Mouse (Mus musculus): Measurements from ENCODE around the gene Fam168a.
A peak's percentile ranks its signal among the peaks of the same experiment; 100 is the strongest.
"Not testable (repeated sequence)": the region's sequence is repeated elsewhere in the genome, so short reads cannot be mapped to it uniquely, and the experiment has no call there.

Fam168a gene

DNA sequence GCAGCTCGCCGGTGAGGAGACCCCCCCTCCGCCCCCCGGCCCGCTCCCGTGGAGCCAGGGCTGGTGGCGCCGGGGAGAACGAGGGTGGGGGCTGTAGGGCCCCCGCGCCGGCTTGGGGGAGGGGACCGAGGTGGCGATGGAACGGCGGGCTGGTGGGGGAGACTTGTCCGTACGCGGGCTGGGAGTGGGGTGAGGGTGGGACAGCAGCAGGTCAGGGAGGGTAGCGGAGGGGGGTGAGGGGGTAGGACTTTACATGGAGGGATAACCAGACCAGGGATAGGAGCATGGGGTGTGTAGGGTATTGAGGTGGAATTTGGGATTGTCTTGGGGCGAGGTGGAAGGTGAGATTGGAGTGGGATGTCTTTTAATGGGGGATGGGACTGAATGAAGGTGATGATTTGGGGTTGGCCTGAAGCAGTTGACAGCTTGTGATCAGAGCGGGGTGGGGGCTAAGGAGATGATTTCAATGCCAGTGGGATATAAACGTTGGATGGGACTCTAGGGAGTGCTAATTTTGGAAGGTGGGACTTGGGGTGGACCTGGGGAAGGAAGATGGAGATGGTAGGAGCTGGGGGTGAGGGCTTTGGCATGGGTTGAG lies 547 bp downstream of the Fam168a start:
- DNase-seq (ENCODE audit: low spot score in 2 of 2), result no peak

GRCm38 (mm10) chr7:100718741-100719140 lies 12.3 kb downstream of the Fam168a start:
- DNase-seq (ENCODE audit: low spot score in 2 of 2), result no peak

- no peak for DNase-seq (ENCODE audit: low spot score in 2 of 2)
These were observed 15.8 kb downstream of the Fam168a start for GRCm38 (mm10) chr7:100722268-100722667.

DNA sequence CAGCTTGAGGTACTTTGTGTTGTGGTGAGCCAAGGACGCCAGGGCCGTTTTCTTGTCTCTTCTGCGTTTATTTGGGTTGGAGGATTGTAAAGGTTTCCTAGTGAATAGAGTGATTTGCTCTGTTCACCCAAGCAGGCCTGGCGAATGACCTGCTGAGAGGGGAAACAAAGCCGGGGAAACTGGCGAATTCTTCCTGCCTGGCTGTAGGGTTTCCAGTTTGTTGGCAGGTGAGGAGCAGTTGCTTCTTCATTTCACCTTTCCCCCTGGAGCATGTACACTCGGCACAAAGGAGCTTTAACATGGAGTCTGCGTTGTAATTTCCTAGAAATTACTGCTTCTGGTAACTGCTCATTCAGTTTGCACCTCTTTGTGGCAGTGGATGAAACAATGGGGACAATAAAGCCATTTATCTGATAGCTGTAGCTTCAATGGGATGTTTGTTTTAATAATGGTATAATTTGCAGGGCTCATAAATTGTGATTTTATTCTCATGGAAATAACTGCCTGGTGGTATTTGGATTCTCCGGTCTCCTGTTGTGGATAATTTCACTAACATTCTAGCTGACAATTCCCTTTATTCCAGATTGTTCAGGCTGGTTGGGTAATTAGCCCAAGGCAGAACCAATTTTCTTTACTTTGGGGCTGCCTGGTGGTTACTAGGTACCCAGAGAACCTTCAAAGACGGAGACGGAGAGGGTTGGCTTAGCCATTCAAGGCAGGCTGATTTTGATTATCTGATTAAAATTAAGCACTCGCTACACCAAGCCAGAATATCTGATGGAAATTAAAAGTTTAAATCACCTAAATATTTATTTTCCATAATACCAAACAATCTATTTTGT lies 17.2 kb downstream of the Fam168a start:
- DNase-seq (ENCODE audit: low spot score in 2 of 2), result no peak

GRCm38 (mm10) chr7:100727538-100728085 lies 21.2 kb downstream of the Fam168a start:
- no peak for DNase-seq (ENCODE audit: low spot score in 2 of 2)

GRCm38 (mm10) chr7:100729778-100730177 lies 23.3 kb downstream of the Fam168a start:
- no peak for DNase-seq (ENCODE audit: low spot score in 2 of 2)

DNA sequence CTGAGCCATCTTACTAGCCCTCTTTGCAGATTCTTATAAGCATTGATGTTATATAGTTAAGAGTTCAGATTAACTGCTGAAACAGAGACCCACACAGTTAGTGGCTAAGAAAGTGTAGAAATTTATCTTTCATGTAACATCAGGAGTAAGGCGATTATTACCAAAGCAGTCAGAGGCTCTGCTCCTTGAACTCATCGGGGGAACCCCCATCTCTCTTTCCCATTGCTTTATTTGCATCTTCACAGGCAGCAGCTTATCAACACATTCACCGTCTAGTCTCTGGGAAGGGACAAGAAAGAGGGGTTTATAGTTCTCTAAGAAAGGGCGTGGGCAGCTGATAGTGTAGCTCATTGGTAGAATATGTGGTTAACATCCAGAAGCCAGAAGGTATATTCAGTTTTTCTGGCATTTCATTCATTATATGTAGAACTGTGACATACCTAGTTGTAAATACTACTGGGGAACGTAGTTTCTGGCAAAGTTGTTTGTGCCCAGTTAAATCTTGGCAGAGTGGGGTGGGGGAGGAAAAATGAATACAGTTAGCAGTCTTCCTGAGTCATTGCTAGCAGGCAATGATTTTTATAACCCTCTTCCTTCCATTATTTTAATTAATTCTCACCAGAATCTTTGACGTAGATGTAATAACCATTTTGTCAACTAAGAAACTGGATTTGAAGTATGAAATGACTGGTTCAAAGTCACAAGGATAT lies 26.1 kb downstream of the Fam168a start:
- DNase-seq (ENCODE audit: low spot score in 2 of 2), result no peak

DNA sequence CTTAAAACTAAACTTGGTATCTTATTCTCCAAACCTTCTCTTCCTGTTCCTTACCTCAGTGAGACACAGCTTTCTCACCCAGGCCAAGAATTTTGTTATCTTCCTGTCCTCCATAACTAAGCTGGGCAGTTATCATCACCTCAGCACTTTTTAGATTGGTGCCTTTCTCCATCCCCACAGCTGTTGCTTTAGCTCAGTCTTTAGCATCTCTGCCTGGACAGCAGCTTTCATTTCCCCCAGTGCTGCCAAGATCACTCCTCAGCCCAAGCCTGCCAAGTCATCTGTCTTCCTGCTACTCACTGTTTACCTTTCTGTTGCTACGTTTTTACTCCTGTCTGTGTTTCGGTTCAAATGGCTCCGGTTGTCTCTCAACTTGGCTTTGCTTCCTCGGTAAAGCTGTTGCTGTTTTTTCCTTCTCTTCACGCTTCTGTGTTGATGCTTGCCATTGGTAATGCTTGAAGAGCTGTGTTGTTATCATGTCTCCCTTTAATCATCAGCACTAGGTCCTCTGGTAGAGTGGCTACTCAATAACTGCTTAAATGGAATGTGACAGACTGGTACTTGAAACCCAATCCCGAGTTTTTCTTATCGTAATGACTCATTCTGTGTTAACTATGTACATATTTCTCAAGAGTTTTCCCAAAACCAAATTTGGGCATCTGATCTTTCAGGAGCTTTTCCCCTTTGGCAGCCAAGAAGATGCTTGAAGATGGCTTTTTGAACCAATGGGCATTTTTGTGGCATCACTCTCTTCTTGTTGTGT lies 26.8 kb downstream of the Fam168a start:
- peak in 1 of 2 experiments; percentile 7 for DNase-seq (ENCODE audit: low spot score in 2 of 2)

DNA sequence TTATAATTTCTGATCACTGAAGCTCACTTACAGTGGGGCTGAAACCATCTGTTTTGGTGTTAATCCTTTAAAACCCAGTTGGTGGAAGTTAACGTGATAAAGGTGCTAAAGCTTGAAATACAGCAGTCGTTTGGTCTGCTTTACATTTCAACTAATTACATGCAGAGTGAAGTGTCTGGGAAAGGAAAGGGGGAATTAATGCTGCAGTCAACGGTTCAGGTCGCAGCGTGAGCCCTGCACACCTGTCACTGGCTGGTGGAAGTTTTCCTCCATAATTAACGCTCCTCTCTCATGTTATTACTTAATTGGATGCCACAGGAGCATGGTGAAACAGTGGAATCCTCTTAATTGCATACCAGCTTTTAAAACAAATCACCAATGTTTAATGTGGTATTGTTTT lies 27.8 kb downstream of the Fam168a start:
- no peak for DNase-seq (ENCODE audit: low spot score in 2 of 2)

DNA sequence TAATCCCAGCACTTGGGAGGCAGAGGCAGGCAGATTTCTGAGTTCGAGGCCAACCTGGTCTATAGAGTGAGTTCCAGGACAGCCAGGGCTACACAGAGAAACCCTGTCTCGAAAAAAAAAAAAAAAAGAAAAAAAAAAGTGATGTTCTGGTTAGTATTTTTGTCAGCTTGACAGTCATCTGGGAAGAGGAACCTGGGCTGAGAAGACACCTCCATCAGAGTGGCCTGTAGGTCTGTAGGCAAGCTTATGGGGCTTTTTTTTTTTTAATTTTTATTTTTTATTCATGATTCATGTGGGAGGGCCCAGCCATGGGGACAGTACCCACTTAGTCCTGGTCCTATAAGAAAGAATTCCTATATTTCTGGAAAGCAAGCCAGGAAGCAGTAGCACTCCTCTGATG lies 28.5 kb downstream of the Fam168a start:
- DNase-seq (ENCODE audit: low spot score in 2 of 2), result not testable (repeated sequence)

DNA sequence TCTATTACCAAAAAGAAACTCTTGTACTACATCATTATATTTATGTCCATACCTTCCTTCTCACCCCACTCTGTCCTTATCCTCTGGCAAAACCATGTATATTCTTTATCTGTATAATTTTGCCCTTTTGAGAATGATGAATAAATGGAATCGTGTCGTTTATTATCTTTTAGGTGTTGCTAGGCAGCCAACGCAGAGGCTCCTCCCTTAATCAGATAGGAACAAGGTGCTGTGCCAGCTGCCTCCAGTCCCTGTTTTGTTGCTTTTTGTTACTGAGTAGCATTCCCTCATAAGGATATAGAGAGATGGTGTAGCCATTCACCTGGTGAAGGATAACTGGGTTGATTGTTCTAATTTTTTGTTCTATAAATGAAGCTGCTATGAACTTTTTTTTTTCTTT lies 29.7 kb downstream of the Fam168a start:
- no peak for DNase-seq (ENCODE audit: low spot score in 2 of 2)

DNA sequence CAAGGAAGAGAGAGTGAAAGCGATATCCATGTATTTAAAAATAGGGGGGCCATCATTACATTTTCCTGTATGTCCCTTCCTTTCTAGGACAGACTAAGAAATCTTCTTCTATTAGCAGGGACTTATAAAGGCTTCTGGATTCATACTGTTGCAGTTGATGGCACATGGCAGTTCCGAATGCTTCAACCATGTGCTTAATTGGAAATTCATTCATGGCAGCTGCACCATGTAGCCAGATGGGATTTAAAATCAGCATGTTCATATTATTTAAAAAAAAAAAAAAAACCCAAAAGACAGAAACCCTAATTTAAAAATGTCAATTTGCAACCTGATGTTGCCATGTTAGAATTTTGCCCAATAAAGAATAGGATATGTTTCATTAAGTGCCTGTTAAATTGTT lies 37.9 kb downstream of the Fam168a start:
- DNase-seq (ENCODE audit: low spot score in 2 of 2), result no peak

GRCm38 (mm10) chr7:100750101-100750500 lies 43.7 kb downstream of the Fam168a start:
- no peak for DNase-seq (ENCODE audit: low spot score in 2 of 2)

DNA sequence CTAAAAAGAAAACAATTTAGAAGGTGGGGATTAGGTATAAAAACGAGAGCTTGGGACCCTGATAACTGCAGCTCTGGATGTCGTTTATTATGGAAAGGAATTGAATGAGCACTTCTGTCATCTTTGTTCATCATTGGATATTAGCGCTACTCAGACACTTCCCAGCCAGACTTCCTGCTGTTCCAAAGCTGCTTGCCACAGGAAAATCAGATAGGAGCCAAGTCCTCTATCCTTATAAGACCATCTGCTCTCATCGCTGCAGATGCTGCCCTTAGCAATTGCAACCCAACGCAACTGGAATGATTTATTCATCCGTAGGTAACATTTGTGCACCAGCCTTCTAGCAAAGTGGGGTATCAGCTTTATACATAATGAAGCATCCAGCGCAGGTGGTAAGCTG lies 52.3 kb downstream of the Fam168a start:
- no peak for DNase-seq (ENCODE audit: low spot score in 2 of 2)

- DNase-seq (ENCODE audit: low spot score in 2 of 2), result no peak
These were observed 56.3 kb downstream of the Fam168a start for GRCm38 (mm10) chr7:100762726-100763125.

GRCm38 (mm10) chr7:100767568-100767967 lies 61.1 kb downstream of the Fam168a start:
- DNase-seq (ENCODE audit: low spot score in 2 of 2), result no peak

DNA sequence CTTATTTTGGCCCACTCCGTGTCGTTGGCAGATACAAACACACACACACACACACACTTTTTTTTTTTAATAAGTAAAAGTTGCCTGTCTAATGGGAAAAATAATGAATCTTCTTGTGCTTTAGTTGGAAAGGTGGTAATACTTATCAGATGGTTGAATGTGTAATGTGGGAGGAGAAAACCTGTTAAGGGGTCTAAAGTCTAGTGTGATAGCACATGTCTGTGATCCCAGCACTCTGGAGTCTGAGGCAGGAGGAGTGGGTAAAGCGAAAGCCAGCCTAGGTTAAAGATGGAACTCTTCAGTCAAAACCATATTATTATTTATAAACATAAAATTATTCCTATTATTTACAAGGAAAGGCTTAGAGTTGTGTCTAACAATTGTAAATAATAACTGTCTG lies 61.6 kb downstream of the Fam168a start:
- DNase-seq (ENCODE audit: low spot score in 2 of 2), result no peak

DNA sequence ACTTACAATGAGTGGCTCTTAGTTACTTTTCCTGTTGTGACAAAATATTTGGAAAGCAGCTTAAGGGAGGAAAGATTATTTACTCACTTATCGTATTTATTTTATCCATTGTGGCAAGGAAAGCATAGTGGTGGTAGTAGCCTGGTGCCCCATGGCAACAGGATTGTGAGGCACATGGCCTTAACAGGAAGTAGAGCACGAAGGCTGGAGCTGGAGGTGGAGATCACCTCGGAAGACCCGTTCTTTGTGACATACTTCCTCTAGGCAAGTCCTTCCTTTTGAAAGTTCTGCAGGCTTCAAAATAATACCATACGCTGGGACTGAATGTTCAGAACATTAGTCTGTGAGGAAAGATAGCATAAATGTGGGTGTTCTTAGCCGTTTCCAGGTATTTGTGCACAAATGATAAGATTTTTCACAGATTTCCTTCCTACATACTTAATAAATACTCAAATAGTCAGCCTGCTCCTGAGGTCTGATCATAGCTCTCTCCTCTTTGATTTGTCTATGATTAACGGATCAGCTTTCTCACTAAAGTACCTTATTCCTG lies 63.2 kb downstream of the Fam168a start:
- no peak for DNase-seq (ENCODE audit: low spot score in 2 of 2)

GRCm38 (mm10) chr7:100770669-100771341 lies 64.4 kb downstream of the Fam168a start:
- DNase-seq (ENCODE audit: low spot score in 2 of 2), result no peak

DNA sequence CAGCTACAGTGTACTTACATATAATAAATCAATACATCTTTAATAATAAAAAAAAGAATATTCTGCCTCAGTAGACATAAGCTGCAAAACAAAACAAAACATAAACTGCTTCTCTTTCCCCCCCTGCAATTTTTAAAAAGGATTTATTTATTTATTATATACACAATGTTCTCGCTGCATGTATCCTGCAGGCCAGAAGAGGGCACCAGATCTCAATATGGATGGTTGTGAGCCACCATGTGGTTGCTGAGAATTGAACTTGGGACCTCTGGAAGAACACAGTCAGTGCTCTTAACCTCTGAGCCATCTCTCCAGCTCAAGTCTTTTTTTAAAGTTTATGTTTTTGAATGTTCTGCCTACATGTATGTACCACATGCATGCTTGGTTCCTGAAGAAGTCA lies 67.8 kb downstream of the Fam168a start:
- DNase-seq (ENCODE audit: low spot score in 2 of 2), result no peak

- no peak for DNase-seq (ENCODE audit: low spot score in 2 of 2)
These were observed 69.4 kb downstream of the Fam168a start for GRCm38 (mm10) chr7:100775810-100776209.

Data from urinary bladder, adult 18-20 months (tissue).